Mouse (Mus musculus) left cerebral cortex, postnatal 25 days (tissue): ENCODE measurements around the gene Tmem120b. TPM values are rescaled to one million over a fixed set of nuclear protein-coding genes. Genes with fewer than 3 reads are reported as not detected.
"Not testable (repeated sequence)": the region's sequence is repeated elsewhere in the genome, so short reads cannot be mapped to it uniquely, and the experiment has no call there.

Experiments used
- DNase-seq, 2 experiments: peaks; one replicate each; pipeline ENCODE4 v3.0.0; 2022; ENCODE audit warnings: low spot score in 2 of 2, mixed read lengths in 1 of 2
- intact Hi-C: fragments of 180-260 bp; cut with DNase I; formaldehyde crosslinking; loops from one replicate; pipeline ENCODE4 v1.15.1; 2025
- total RNA-seq, 2 experiments: library from RNA; stranded (reverse); gene quantifications; 2 replicates each; pipeline ENCODE4 v1.2.3; 2021

Tmem120b gene
- total RNA-seq, 2 experiments from 2014 or later, result 14.3 to 17.1 TPM

DNA sequence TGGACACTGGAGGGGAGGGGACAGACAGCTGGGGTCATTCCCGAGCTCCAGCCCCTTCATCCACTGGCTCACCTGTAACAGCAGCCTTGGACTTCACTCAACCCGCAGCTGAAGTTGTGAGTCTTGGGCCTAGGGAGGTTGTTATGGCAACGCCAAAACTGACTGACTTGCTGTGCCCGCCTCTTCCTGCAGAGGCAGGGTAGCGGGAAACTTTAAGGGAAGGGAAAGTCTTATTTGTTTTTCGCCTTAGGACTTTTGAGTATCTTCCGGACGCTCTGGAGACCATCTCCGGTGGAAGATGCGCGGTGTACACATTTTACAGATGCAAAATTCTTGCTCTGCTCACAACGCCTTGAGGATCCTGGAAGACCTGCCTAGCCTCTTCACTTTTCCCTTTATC is 18.9 kb upstream of the Tmem120b start:
- intact Hi-C loops, result loop anchor here (5.0 kb wide), 2 partner anchors 37 to 122 kb away; no protein-coding TSS in a partner anchor
- peak; percentile 20 to 39 for DNase-seq

- DNase-seq, result no peak
- intact Hi-C loops, result no loop called here
Observed at GRCm38 (mm10) chr5:123050918-123051317, 17.3 kb upstream of the Tmem120b start.

GRCm38 (mm10) chr5:123051736-123052135 is 16.5 kb upstream of the Tmem120b start:
- no peak for DNase-seq
- intact Hi-C loops, result no loop called here

DNA sequence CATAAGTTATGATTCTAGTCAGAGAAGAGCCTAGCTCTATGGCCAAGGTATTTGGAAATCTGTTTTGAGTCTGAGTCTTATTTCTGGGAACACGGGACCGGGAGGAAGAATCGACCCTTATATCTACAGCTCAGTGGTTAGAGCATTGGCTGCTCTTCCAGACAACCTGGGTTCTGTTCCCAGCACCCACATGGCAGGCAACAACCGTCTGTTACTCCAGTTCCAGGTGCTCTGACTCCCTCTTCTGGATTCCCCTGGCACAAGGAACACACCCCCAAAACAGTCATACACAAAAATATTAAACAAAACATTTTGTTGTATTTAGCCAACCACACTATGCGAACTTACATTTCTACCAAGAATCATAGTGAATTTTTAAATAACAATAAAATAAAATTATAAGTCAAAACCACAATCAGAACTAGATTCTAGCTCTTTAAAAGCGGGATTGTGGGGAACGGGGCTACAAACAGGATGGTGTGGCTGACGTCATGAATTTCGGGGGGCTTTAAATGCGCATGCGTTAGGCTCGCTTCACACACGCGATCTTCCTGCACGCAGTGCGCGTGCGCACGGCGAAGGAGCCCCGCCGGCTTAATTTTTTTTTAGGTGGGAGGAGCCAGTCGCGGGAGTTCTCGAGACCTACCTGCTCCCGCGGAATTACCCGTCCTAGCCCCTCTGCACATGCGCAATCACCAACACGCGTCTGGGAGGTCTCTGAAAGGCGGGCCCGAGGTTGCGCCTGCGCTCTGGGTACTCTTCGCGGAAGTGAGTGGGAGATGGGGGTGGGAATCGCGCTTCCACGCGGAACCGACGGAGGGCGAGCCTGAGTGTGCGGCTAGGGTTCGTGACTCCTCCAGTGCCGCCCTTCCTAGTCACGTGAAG is 10.6 kb upstream of the Tmem120b start:
- DNase-seq, result peak; percentile 97 to 100
- intact Hi-C loops, result loop anchor here (5.0 kb wide), 1 partner anchor 170 kb away; no protein-coding TSS in a partner anchor

DNA sequence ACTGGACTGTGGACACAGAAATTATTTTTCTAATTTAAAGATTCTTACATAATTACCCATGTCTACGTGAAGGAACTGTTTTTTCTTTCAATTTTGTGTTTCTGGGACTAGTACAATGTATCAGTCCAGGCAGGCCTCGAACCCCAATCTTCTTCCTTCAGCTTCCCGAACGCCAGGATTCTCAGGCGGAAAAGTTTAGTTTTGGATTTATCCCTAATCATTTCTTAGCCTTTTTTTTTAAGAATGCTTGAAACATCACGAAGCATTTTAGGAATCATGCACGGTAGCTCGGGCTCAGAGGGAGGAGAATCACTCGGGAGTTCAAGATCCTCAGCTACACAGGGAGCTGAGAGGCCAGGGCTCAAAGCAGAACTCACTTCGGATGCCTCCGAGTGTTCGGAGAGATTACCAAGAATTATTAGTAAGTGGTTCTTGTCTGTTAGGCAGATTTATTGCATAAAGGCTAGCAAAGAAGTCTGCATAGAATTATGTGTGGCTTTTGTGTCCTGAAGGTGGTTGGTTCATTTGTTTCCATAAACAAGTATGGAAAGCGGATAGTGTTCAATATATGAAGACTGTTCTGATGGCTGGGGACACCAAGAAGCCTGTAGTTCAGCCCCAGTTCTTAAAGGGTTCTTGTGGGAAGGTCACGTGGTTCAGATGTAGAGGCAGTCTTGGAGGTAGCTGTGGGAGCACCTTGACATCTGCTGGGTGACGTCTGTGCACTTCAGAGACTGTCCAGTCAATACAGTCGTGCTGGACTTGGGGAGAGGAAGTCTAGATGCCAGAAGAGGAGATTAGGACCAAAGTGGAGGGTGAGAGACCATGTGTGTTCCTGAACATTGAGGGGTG is 9.7 kb upstream of the Tmem120b start:
- DNase-seq, result no peak
- intact Hi-C loops, result loop anchor here (5.0 kb wide), 1 partner anchor 169 kb away; no protein-coding TSS in a partner anchor

GRCm38 (mm10) chr5:123059757-123060520 is 8.3 kb upstream of the Tmem120b start:
- intact Hi-C loops, result loop anchor here (5.0 kb wide), 2 partner anchors 72 to 167 kb away; partner anchors contain the start of gene Rhof
- DNase-seq, result peak in 1 of 2 experiments; percentile 63

- intact Hi-C loops, result loop anchor here (5.0 kb wide), 1 partner anchor 71 kb away; the partner anchor contains the start of gene Rhof
- no peak for DNase-seq
Observed at GRCm38 (mm10) chr5:123060706-123061401, 7.4 kb upstream of the Tmem120b start.

DNA sequence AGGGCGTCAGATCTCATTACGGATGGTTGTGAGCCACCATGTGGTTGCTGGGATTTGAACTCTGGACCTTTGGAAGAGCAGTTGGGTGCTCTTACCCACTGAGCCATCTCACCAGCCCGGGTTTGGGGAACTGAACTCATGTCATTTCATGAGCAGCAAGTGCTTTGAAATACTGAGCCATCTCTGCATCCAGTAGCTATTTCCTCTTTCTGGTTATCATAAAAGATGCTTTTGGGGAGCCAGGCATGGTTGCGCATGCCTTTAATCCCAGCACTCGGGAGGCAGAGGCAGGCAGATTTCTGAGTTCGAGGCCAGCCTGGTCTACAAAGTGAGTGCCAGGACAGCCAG is 6.8 kb upstream of the Tmem120b start:
- intact Hi-C loops, result loop anchor here (5.0 kb wide), 1 partner anchor 71 kb away; the partner anchor contains the start of gene Rhof

GRCm38 (mm10) chr5:123063141-123063540 is 5.1 kb upstream of the Tmem120b start:
- intact Hi-C loops, result loop anchor here (5.0 kb wide), 1 partner anchor 69 kb away; the partner anchor contains the start of gene Rhof
- no peak for DNase-seq

More for the DNA sequence above, 6.8 kb upstream of the Tmem120b start:
- not testable (repeated sequence) for DNase-seq

- intact Hi-C loops, result loop anchor here (1.0 to 5.0 kb wide), 3 partner anchors 51 to 107 kb away; partner anchors contain the start of gene Rhof
- peak; percentile 59 to 76 for DNase-seq
Observed at GRCm38 (mm10) chr5:123064207-123064606, 4.0 kb upstream of the Tmem120b start.

GRCm38 (mm10) chr5:123067395-123067995 is 720 bp upstream of the Tmem120b start:
- DNase-seq, result no peak
- intact Hi-C loops, result no loop called here

- intact Hi-C loops, result no loop called here
- no peak for DNase-seq
Observed at GRCm38 (mm10) chr5:123068714-123069113, 499 bp downstream of the Tmem120b start.

GRCm38 (mm10) chr5:123075576-123076418 is 7.6 kb downstream of the Tmem120b start:
- intact Hi-C loops, result no loop called here

DNA sequence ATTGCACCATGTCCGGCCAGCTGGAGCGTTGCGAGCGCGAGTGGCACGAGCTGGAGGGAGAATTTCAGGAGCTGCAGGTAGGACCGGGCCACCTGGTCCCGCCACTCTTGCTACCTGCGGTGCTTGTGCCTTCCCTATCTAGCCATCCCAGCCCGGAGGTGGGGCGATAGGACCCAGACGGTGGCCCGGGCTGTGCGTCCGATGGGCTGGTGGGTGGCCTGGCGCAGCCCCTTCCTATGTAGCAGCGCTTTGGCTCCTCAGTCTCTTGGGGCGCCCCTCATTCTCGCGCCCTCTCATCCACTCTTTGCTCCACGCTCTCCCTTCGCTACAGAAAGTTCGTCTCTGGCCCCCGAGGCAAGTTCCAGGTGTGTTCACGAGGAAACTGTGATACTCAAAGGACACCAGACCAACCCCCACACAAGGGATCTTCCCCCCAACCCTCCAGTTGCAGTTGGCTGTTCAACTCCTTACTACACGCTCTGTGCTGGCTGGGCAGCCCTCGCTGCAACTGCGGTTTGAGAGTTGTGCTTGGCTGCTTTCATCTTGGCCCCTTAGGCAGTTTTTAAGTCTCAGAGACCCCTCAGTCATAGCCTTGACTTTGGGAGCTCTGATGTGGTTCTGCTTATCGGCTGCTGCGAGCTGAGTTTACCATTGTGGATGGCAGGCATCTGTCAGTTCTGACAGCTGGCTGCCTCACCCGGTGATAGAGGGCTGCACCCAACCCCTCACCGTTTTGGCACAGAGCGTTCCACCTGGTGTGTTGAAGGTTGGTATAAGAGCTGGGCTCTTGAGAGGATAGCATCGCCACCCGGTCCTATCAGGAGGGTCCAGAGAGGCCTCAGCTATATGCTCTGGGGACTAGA is 8.4 kb downstream of the Tmem120b start:
- peak in 1 of 2 experiments; percentile 31 for DNase-seq
- intact Hi-C loops, result no loop called here

More at GRCm38 (mm10) chr5:123075576-123076418, 7.6 kb downstream of the Tmem120b start:
- DNase-seq, result peak; percentile 93 to 94

- intact Hi-C loops, result no loop called here
- DNase-seq, result no peak
Observed at GRCm38 (mm10) chr5:123079568-123079967, 11.4 kb downstream of the Tmem120b start.

GRCm38 (mm10) chr5:123080041-123080440 is 11.8 kb downstream of the Tmem120b start:
- intact Hi-C loops, result no loop called here
- no peak for DNase-seq
